Mouse (Mus musculus) kidney, adult 2 months (tissue): ENCODE measurements around the gene Stard13.

ENCODE experiments used
- CTCF ChIP-seq: fragments of 200-500 bp; conservative IDR thresholded peaks from 2 replicates; pipeline ENCODE4 v1.5.1; 2011; ENCODE audit warnings: low read depth, mild to moderate bottlenecking, control low read depth, low read length, moderate library complexity, mixed read lengths; ENCODE audit not compliant: insufficient read depth, insufficient read length
- POLR2A ChIP-seq: fragments of 200-500 bp; IDR thresholded peaks from one replicate; pipeline ENCODE4 v1.6.1; 2011; ENCODE audit warnings: low read depth, low read length, control low read depth

- TF ChIP-seq POLR2A (no peak), CTCF (no peak)
These were observed 15.3 kb upstream of the Stard13 start for GRCm38 (mm10) chr5:151248671-151249620.
